Mouse (Mus musculus) neural tube, embryonic 12.5 days (tissue): Measurements from ENCODE around the gene Rora. TPM values are rescaled to one million over a fixed set of nuclear protein-coding genes. Genes with fewer than 3 reads are reported as not detected.

Source experiments
- ATAC-seq: fragments of 200-750 bp; cut with Nextera tagmentation; 2 replicates; pipeline ENCODE4 v1.8.0; 2017; ENCODE audit warnings: low read depth, mild to moderate bottlenecking, moderate TSS enrichment, moderate library complexity; ENCODE audit not compliant: low FRiP score
- H3K27ac ChIP-seq: fragments of 300-500 bp; sonication (generic); 2 replicates; pipeline ENCODE4 v1.5.1; 2016
- H3K27me3 ChIP-seq: fragments of 300-500 bp; sonication (generic); replicated peaks from 2 replicates; pipeline ENCODE4 v1.6.1; 2016; ENCODE audit warnings: mild to moderate bottlenecking
- H3K36me3 ChIP-seq: fragments of 300-500 bp; sonication (generic); 2 replicates; pipeline ENCODE4 v1.6.1; 2016; ENCODE audit warnings: mild to moderate bottlenecking
- H3K4me1 ChIP-seq: fragments of 300-500 bp; sonication (generic); 2 replicates; pipeline ENCODE4 v1.6.1; 2016
- H3K4me2 ChIP-seq: fragments of 300-500 bp; sonication (generic); replicated peaks from 2 replicates; pipeline ENCODE4 v1.6.1; 2016; ENCODE audit warnings: mild to moderate bottlenecking
- H3K4me3 ChIP-seq: fragments of 300-500 bp; sonication (generic); 2 replicates; pipeline ENCODE4 v1.5.1; 2016
- H3K9ac ChIP-seq: fragments of 300-500 bp; sonication (generic); 2 replicates; pipeline ENCODE4 v1.6.1; 2016; ENCODE audit warnings: mild to moderate bottlenecking
- H3K9me3 ChIP-seq: fragments of 300-500 bp; sonication (generic); 2 replicates; pipeline ENCODE4 v1.6.1; 2016; ENCODE audit warnings: mild to moderate bottlenecking
- WGBS: fragments of 180-500 bp; shearing (Covaris S2); methylation state at CpG from one replicate; pipeline ENCODE4 v1.1.7; 2016; 5-methylcytosine and 5-hydroxymethylcytosine counted together
- polyA plus RNA-seq: library from polyadenylated mRNA; unstranded; fragments of >200 nt; fragmentation: Nextera tagmentation; extraction: Ambion mirVana; gene quantifications from 2 replicates; pipeline ENCODE4 v1.2.1, GENCODE M21; 2016

Rora gene
- polyA plus RNA-seq, 1 experiment from 2014 or later = 5.3 TPM

DNA sequence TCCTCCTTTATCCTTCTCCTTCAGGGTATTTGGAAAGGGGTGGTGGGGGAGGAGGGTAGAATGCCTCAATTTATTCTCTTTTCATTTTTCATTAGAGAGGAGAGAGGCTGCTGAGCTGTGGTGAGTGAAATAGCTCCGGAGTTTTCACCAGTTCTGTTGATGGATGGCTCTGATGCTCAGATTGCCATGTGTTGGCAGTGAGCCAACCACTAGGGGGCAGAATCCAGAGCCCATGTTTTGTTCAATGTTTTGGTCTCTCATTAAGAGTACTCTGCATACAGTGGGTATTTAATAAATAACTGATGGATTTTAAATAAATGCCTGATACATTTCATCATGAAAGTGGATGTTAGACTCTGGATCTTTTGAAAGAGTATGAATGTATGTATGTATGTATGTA, 77.9 kb downstream of the Rora start:
- no peak overlapping the region for H3K4me2 ChIP-seq
- ATAC-seq = no peak
- WGBS = 67% methylated on average over 1 of the region's 1 CpGs
- no peak overlapping the region for H3K27ac ChIP-seq
- no peak overlapping the region for H3K9ac ChIP-seq
- H3K27me3 ChIP-seq = no peaks in the 10 kb centered on the region
- H3K36me3 ChIP-seq = no peaks in the 10 kb centered on the region
- peaks cover 9% of the 10 kb centered on the region; the same call in 1 of the 2 replicates for H3K9me3 ChIP-seq
- H3K4me1 ChIP-seq = no peaks in the 10 kb centered on the region
- no peak overlapping the region for H3K4me3 ChIP-seq

DNA sequence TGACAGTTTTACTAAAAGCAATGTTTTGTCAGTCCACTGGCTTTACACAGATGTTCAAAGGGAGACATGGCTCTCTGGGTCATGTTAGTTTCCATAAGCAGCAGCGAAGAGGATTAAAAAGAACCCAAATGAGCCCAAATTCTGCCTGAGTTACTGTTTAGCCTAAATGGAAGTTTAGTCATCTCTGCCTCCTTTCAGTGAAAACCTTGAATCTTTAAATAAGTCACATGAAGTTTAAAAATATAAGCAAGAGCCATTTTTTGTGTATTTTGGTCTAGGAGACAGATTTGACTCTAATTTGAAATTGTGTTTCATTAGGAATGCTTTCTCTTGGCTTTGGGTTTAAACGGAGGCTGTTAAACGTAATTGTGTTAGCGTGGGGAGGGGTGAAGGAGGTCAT, 79.3 kb downstream of the Rora start:
- H3K9ac ChIP-seq = no peak overlapping the region
- H3K36me3 ChIP-seq = no peaks in the 10 kb centered on the region
- no peak for ATAC-seq
- no peaks in the 10 kb centered on the region for H3K27me3 ChIP-seq
- WGBS = 85% methylated on average over 4 of the region's 4 CpGs
- no peak overlapping the region for H3K4me2 ChIP-seq
- H3K9me3 ChIP-seq = peaks cover 9% of the 10 kb centered on the region; the same call in 1 of the 2 replicates
- no peak overlapping the region for H3K27ac ChIP-seq
- H3K4me1 ChIP-seq = no peaks in the 10 kb centered on the region
- no peak overlapping the region for H3K4me3 ChIP-seq

DNA sequence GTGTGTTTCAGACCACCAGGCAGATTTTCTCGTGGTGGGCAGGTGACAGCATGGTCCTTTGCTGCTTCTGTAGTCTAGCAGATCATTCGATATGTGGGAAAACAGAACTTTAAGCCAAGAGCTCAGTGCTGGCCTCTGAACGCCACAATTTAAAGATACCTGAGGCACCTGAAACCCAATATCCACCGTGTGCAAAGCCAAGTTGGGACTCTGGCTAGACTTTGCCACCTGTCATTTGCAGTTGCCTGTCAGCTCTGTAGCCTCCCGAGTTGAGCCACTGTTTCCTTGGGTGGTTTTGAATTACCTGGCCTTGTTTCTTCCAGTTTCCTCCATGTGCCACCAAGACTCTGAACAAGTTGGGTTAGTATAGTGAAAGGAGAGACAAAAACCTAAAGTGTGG, 82.3 kb downstream of the Rora start:
- WGBS = 86% methylated on average over 5 of the region's 5 CpGs
- ATAC-seq = no peak
- Histone ChIP-seq H3K4me3 (no peak overlapping the region), H3K36me3 (no peaks in the 10 kb centered on the region), H3K9me3 (peaks cover 9% of the 10 kb centered on the region; the same call in 1 of the 2 replicates), H3K4me1 (no peaks in the 10 kb centered on the region), H3K4me2 (no peak overlapping the region), H3K27me3 (no peaks in the 10 kb centered on the region), H3K9ac (no peak overlapping the region), H3K27ac (no peak overlapping the region)

DNA sequence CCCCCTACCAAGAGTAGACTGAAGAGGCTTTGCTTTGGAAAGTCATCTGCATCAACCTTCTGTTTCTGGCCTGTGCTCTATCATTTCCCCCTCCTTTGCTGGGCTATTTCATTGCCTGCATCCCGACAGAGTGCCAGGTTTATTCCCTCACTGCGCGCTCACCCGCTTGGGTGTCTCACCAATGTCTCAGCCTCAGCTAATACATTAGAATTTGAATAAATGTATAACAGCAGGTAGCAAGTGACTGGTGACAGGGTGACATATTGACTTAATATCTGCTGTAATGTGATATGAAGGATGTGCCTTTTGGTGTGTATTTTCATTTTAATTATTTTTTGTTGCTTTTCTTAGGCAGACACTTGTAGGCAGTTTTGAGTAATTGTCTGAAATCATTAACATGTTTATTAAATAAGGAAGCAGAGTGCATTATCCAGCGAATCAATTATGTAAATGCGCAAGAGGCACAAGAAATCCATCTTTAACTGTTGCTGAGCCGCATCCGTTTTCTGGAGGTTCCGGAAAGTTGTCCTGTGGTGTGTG, 83.7 kb downstream of the Rora start:
- Histone ChIP-seq H3K36me3 (no peaks in the 10 kb centered on the region), H3K4me1 (no peaks in the 10 kb centered on the region), H3K27ac (no peak overlapping the region), H3K9ac (no peak overlapping the region), H3K4me3 (no peak overlapping the region), H3K4me2 (no peak overlapping the region), H3K9me3 (0 out of 2 replicates have a peak, but pooled peaks cover 4% of the 10 kb centered on the region), H3K27me3 (no peaks in the 10 kb centered on the region)
- 88% methylated on average over 9 of the region's 9 CpGs for WGBS
- no peak for ATAC-seq

DNA sequence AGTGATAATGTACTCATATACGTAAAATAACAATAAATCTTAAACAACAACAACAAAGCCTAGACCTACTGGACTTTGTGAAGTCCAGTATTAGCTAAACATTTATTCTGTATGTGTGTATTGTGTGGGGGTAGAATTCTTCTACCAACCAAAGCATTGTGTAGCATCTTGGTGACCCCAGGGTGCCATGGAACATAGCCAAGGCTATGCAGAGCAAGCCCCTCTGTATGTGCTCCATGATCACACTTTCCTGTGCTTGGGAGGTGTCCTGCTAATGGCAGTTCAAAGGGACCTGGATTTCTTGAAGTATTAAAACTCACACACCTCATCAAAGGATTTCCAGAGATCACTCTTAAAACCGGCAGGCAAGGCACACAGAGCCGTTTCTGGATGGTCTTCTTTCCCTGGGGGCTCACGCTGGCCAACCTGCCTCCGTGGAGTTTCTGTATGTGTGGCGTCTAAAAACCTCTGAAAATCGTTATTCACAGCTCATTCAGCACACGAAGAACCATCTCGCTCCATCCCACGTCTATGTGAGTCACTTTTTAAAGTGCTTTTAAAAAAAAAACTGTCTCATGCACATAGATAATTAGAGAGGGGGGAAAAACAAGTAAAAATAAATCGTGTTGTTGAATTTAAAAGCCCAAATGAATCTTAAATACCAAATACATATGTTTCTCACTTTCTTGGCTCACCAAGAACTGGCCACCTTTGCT, 92.5 kb downstream of the Rora start:
- ATAC-seq = no peak
- H3K4me3 ChIP-seq = no peak overlapping the region
- H3K4me1 ChIP-seq = no peaks in the 10 kb centered on the region
- H3K4me2 ChIP-seq = no peak overlapping the region
- H3K27ac ChIP-seq = no peak overlapping the region
- 83% methylated on average over 11 of the region's 11 CpGs for WGBS
- no peak overlapping the region for H3K9ac ChIP-seq
- H3K9me3 ChIP-seq = no peaks in the 10 kb centered on the region
- H3K27me3 ChIP-seq = no peaks in the 10 kb centered on the region
- no peaks in the 10 kb centered on the region for H3K36me3 ChIP-seq

DNA sequence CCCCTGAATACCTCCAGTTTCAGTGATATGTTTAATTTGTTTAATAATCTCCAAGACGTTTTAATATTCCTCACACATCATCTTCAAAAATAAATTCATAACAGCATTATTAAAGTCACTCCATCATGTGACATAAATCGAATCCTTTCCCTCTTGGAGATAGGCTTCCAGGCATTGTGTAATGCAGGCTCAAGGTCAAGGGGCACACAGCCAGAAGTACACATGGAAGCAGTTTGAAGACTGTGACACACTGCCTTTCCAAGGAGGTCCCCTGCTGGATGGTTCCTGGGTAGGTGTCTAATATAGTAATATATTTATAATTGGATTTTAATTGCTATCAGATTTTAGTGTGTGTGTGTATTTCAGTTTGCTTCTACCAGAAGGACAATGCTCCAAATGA, 103.4 kb downstream of the Rora start:
- H3K27me3 ChIP-seq = no peaks in the 10 kb centered on the region
- no peaks in the 10 kb centered on the region for H3K36me3 ChIP-seq
- 69% methylated on average over 2 of the region's 2 CpGs for WGBS
- ATAC-seq = no peak
- no peak overlapping the region for H3K27ac ChIP-seq
- H3K4me2 ChIP-seq = no peak overlapping the region
- no peak overlapping the region for H3K4me3 ChIP-seq
- no peaks in the 10 kb centered on the region for H3K9me3 ChIP-seq
- no peak overlapping the region for H3K9ac ChIP-seq
- peaks cover 6% of the 10 kb centered on the region; the same call in 1 of the 2 replicates for H3K4me1 ChIP-seq

DNA sequence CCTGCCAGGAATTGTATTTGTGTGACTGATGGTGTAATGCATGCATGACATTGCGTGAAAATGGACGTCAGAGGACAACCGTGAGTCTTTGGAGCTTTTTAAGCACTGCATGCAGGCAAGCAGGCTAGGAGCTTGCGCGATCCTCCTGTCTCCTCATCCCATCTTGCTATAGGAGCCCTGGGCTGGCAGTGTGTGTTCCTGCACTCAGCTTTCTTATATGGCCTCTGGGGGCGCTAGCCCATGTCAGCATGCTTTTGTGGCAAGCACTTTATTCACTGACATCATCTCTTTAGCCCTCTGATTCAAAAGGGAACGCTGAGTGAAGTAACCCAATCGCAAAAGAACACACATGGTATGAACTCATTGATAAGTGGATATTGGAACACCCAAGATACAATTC, 105.7 kb downstream of the Rora start:
- WGBS = 76% methylated on average over 8 of the region's 8 CpGs
- ATAC-seq = no peak
- no peak overlapping the region for H3K4me2 ChIP-seq

DNA sequence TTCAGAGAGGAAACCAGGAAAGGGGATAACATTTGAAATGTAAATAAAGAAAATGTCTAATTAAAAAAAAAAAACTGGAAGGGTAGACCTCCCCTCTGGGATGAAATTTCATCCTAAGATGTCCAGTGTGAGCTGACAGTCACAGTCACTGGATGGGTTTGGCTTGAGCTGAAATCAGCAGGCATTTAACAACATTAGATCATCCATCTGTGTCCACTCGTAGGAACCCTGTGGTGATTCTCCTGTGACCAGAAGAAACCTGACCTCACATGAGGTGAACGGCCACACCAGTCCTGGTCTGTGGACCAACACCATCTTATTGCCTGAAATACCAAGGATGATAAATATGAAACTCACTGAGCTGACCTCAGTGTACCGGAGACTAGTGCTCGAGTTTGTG, 106.7 kb downstream of the Rora start:
- H3K27ac ChIP-seq = no peak overlapping the region
- no peak overlapping the region for H3K4me3 ChIP-seq
- no peak for ATAC-seq
- no peak overlapping the region for H3K9ac ChIP-seq
- H3K36me3 ChIP-seq = no peaks in the 10 kb centered on the region
- no peaks in the 10 kb centered on the region for H3K27me3 ChIP-seq
- no peak overlapping the region for H3K4me2 ChIP-seq
- no peaks in the 10 kb centered on the region for H3K9me3 ChIP-seq
- peaks cover 8% of the 10 kb centered on the region; the same call in 1 of the 2 replicates for H3K4me1 ChIP-seq
- WGBS = 66% methylated on average over 4 of the region's 4 CpGs

More for the DNA sequence above, 105.7 kb downstream of the Rora start:
- no peak overlapping the region for H3K27ac ChIP-seq
- no peaks in the 10 kb centered on the region for H3K27me3 ChIP-seq
- peaks cover 9% of the 10 kb centered on the region; the same call in 1 of the 2 replicates for H3K4me1 ChIP-seq
- no peak overlapping the region for H3K9ac ChIP-seq
- no peaks in the 10 kb centered on the region for H3K9me3 ChIP-seq
- no peak overlapping the region for H3K4me3 ChIP-seq
- H3K36me3 ChIP-seq = no peaks in the 10 kb centered on the region

DNA sequence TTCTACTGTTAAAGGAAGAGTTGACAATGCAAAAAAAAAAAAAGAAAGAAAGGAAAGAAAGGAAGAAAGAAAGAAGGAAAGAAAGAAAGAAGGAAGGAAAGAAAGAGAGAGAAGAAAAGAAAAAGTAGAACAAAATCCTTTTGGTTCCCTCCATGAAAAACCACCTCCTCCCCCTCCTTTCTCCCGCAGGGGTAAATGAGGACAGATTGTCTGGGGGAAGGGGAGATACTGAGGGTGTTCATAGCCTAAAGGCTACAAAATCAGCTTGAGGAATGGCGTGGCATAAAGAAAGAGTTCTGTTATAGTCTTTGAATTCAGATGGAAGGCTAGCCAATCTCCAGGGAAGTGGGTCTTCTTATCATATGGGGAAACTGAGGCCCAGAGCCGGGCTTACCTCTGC, 107.3 kb downstream of the Rora start:
- no peak for ATAC-seq

DNA sequence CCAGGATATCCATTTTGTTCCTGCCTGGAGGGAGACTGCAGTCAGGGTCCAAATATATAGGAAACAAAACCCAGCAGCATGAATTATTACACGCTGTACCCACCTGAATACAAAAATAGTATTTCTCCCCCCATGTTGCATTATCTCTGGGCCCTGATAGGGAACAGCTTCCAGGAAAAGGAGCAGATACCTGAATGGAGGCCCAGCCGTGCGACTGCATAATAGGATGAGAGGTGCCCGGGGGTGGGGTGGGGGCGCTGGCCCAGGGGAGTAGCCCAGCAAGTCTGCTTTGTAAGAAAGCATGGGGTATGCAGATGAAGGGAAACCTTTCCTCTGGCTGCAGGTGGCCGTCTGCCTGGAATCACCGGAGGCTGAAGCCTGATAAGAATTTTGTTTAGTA, 108.1 kb downstream of the Rora start:
- Histone ChIP-seq H3K36me3 (no peaks in the 10 kb centered on the region), H3K4me3 (no peak overlapping the region), H3K27me3 (no peaks in the 10 kb centered on the region), H3K9me3 (no peaks in the 10 kb centered on the region), H3K4me1 (peaks cover 4% of the 10 kb centered on the region; the same call in 1 of the 2 replicates), H3K4me2 (no peak overlapping the region), H3K9ac (no peak overlapping the region), H3K27ac (no peak overlapping the region)
- ATAC-seq = no peak
- WGBS = 42% methylated on average over 7 of the region's 7 CpGs

More for the DNA sequence above, 107.3 kb downstream of the Rora start:
- Histone ChIP-seq H3K27ac (no peak overlapping the region), H3K4me2 (no peak overlapping the region), H3K36me3 (no peaks in the 10 kb centered on the region), H3K4me3 (no peak overlapping the region), H3K9ac (no peak overlapping the region), H3K9me3 (no peaks in the 10 kb centered on the region), H3K27me3 (no peaks in the 10 kb centered on the region), H3K4me1 (peaks cover 6% of the 10 kb centered on the region; the same call in 1 of the 2 replicates)
- 66% methylated on average over 3 of the region's 3 CpGs for WGBS

DNA sequence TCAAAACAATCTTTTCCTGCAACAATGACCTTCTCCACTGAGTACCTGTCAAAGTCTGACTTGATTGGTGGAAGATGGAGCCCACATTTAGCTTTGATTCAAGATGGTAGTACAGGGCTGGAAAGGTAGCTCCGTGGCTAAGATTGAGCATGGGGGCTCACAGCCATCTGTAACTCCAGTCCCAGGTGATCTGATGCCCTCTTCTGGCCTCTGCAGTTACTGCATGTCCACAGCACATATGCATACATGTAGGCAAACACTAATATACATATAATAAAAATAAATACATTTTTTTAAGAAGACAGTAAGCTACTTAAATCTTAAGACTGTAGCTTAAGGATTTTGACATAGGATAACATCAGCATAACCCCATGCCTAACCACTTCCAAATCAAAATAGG, 112.0 kb downstream of the Rora start:
- no peaks in the 10 kb centered on the region for H3K9me3 ChIP-seq
- no peak for ATAC-seq
- no peaks in the 10 kb centered on the region for H3K27me3 ChIP-seq
- peaks cover 4% of the 10 kb centered on the region; the same call in 1 of the 2 replicates for H3K4me1 ChIP-seq
- H3K4me2 ChIP-seq = no peak overlapping the region
- WGBS = 63% methylated on average over 1 of the region's 1 CpGs
- no peaks in the 10 kb centered on the region for H3K36me3 ChIP-seq
- H3K27ac ChIP-seq = no peak overlapping the region
- no peak overlapping the region for H3K9ac ChIP-seq
- H3K4me3 ChIP-seq = no peak overlapping the region

DNA sequence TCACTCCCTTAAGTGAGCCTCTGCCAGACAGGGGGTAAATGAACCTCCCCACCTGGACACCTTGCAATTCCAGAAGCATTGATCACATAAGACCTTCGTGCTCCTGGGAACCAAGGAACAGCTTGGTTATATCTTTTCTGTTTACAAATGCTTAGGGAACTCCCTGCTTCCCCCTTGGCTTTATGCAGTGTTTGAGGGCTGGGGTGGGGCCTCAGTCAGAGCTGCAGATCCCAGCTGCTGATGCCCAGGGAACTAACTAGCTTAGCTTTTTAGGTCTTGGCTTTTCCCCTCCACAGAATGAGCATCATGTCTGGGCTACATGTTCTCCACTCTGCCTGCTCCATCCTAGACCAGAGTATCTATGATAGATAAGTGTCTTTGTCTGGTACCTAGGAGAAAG, 116.1 kb downstream of the Rora start:
- WGBS = 41% methylated on average over 1 of the region's 1 CpGs
- Histone ChIP-seq H3K27ac (no peak overlapping the region), H3K9me3 (no peaks in the 10 kb centered on the region), H3K4me2 (no peak overlapping the region), H3K9ac (no peak overlapping the region), H3K36me3 (no peaks in the 10 kb centered on the region), H3K4me1 (no peaks in the 10 kb centered on the region), H3K27me3 (no peaks in the 10 kb centered on the region), H3K4me3 (no peak overlapping the region)
- ATAC-seq = no peak

DNA sequence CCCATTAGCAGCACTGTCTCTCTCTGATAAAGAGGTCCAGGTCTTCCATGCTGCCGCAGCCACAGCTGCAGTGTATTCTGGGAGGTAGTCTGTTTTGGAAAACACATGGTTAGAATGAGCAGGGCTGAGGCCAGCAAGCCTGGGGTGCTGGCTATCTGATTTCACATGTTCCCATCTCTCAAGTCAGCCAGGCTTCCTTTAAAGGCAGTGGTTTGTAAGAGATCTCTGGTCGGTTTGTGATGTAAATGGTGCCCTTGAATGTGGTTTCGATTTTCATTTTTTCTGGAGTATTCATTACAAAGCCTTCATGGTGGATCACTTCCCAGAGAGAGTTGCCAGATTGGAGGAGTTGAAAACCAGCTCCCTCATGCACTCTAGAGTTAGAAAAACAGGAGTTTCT, 117.8 kb downstream of the Rora start:
- Histone ChIP-seq H3K27ac (no peak overlapping the region), H3K9me3 (no peaks in the 10 kb centered on the region), H3K9ac (no peak overlapping the region), H3K4me1 (no peaks in the 10 kb centered on the region), H3K4me2 (no peak overlapping the region), H3K27me3 (no peaks in the 10 kb centered on the region), H3K4me3 (no peak overlapping the region), H3K36me3 (no peaks in the 10 kb centered on the region)
- ATAC-seq = no peak
- 92% methylated on average over 3 of the region's 3 CpGs for WGBS
